Mouse (Mus musculus): Measurements from ENCODE around the gene Tcte2. TPM values are rescaled to one million over a fixed set of nuclear protein-coding genes. Genes with fewer than 3 reads are reported as not detected.
"Not testable (repeated sequence)": the region's sequence is repeated elsewhere in the genome, so short reads cannot be mapped to it uniquely, and the experiment has no call there.

Gene Tcte2
- polyA plus RNA-seq, 1 experiment from 2014 or later: 5.9 TPM

DNA sequence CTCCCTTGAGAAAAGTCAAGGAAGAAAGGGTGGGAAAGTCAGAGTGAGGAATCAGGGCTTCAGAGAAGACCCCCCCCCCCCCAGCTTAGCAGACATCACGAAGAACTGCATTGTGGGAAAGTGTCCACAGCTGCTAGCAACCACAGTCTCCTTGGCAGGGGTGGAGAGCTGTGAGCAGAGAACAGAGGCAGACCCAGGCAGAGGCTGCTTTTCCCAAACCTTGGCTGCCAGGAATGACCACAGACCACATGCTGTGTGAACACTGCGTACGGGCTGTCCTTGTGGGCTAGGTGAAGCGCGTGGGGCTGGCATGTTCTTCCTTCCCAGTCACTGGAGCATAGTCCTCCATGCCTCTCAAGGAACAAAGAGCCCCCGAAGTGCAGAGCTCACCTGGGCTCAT, 81.9 kb downstream of the Tcte2 start:
- no peak overlapping the region for H3K4me2 ChIP-seq (ENCODE audit: low read depth, low read length)
- H3K27ac ChIP-seq (ENCODE audit: low read length): no peak overlapping the region
- no peak overlapping the region for H3K9ac ChIP-seq (ENCODE audit: low read length)
- H3K27me3 ChIP-seq (ENCODE audit: control insufficient read depth, insufficient read depth, low read length): no peaks in the 10 kb centered on the region
- no peaks in the 10 kb centered on the region for H3K36me3 ChIP-seq (ENCODE audit: control insufficient read depth, insufficient read depth, low read length)
- 87% methylated on average over 6 of the region's 6 CpGs for WGBS
- no peak for ATAC-seq (ENCODE audit: insufficient read depth, low FRiP score)
- 0 out of 2 replicates have a peak, but pooled peaks cover 7% of the 10 kb centered on the region for H3K4me1 ChIP-seq (ENCODE audit: control insufficient read depth, insufficient read depth, low read length)
- H3K4me3 ChIP-seq (replicated peaks; ENCODE audit: low read length): no peak overlapping the region
- no peaks in the 10 kb centered on the region for H3K9me3 ChIP-seq (replicated peaks; ENCODE audit: control insufficient read depth, low read length)

GRCm38 (mm10) chr17:13677225-13678148, 84.1 kb downstream of the Tcte2 start:
- Histone ChIP-seq H3K9ac (ENCODE audit: low read length) (peak overlapping the region; percentile 52; the same call in 1 of the 2 replicates), H3K4me3 (replicated peaks; ENCODE audit: low read length) (no peak overlapping the region), H3K27ac (ENCODE audit: low read length) (no peak overlapping the region), H3K9me3 (replicated peaks; ENCODE audit: control insufficient read depth, low read length) (no peaks in the 10 kb centered on the region), H3K4me2 (ENCODE audit: low read depth, low read length) (no peak overlapping the region), H3K36me3 (ENCODE audit: control insufficient read depth, insufficient read depth, low read length) (no peaks in the 10 kb centered on the region), H3K4me1 (ENCODE audit: control insufficient read depth, insufficient read depth, low read length) (0 out of 2 replicates have a peak, but pooled peaks cover 3% of the 10 kb centered on the region), H3K27me3 (ENCODE audit: control insufficient read depth, insufficient read depth, low read length) (no peaks in the 10 kb centered on the region)
- 39% methylated on average over 9 of the region's 9 CpGs for WGBS
- no peak for ATAC-seq (ENCODE audit: insufficient read depth, low FRiP score)

- 89% methylated on average over 3 of the region's 3 CpGs for WGBS
- H3K27ac ChIP-seq (ENCODE audit: low read length); H3K9me3 ChIP-seq (replicated peaks; ENCODE audit: control insufficient read depth, low read length); H3K27me3 ChIP-seq (ENCODE audit: control insufficient read depth, insufficient read depth, low read length); H3K36me3 ChIP-seq (ENCODE audit: control insufficient read depth, insufficient read depth, low read length); H3K4me1 ChIP-seq (ENCODE audit: control insufficient read depth, insufficient read depth, low read length); H3K4me2 ChIP-seq (ENCODE audit: low read depth, low read length); H3K9ac ChIP-seq (ENCODE audit: low read length); H3K4me3 ChIP-seq (replicated peaks; ENCODE audit: low read length); ATAC-seq (ENCODE audit: insufficient read depth, low FRiP score): not testable (repeated sequence)
Measured at GRCm38 (mm10) chr17:13676099-13676498, 85.5 kb downstream of the Tcte2 start.

- Histone ChIP-seq H3K27ac (ENCODE audit: low read length) (no peak overlapping the region), H3K9ac (ENCODE audit: low read length) (no peak overlapping the region), H3K36me3 (ENCODE audit: control insufficient read depth, insufficient read depth, low read length) (no peaks in the 10 kb centered on the region), H3K9me3 (replicated peaks; ENCODE audit: control insufficient read depth, low read length) (no peaks in the 10 kb centered on the region), H3K4me2 (ENCODE audit: low read depth, low read length) (no peak overlapping the region), H3K4me3 (replicated peaks; ENCODE audit: low read length) (no peak overlapping the region), H3K4me1 (ENCODE audit: control insufficient read depth, insufficient read depth, low read length) (no peaks in the 10 kb centered on the region), H3K27me3 (ENCODE audit: control insufficient read depth, insufficient read depth, low read length) (no peaks in the 10 kb centered on the region)
- 63% methylated on average over 4 of the region's 4 CpGs for WGBS
- ATAC-seq (ENCODE audit: insufficient read depth, low FRiP score): no peak
Measured at GRCm38 (mm10) chr17:13675630-13676029, 86.0 kb downstream of the Tcte2 start.

DNA sequence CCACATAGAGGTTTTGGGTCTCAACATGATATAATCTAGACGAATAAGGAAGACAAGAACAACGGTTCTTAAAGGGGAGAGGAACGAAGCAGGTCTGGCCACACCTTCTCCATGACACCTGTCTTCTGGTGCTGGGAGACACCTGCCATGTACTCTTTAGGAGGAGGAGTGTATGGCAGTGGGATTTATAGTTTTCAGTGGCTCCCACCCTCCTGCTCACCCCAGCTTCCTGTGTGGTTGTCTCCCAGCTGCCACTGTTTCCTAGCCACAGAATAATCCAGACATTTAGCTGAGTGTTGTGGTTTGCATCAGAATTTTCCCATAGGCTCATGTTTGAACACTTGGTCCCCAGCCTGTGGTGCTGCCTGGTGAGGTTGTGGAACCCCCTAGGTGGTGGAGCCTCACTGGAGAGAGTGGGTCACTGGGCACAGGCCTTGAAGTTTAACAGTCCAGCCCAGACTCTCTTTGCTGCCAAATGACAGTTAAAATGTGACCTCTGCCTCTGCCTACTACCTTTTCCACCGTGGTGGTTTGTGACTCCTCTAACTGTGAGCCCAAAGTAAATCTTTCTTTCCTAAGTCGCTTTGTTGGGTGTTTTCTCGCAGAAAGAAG, 86.8 kb downstream of the Tcte2 start:
- Histone ChIP-seq H3K36me3 (ENCODE audit: control insufficient read depth, insufficient read depth, low read length) (no peaks in the 10 kb centered on the region), H3K9ac (ENCODE audit: low read length) (no peak overlapping the region), H3K4me3 (replicated peaks; ENCODE audit: low read length) (no peak overlapping the region), H3K27ac (ENCODE audit: low read length) (no peak overlapping the region), H3K9me3 (replicated peaks; ENCODE audit: control insufficient read depth, low read length) (no peaks in the 10 kb centered on the region), H3K27me3 (ENCODE audit: control insufficient read depth, insufficient read depth, low read length) (no peaks in the 10 kb centered on the region), H3K4me1 (ENCODE audit: control insufficient read depth, insufficient read depth, low read length) (0 out of 2 replicates have a peak, but pooled peaks cover 4% of the 10 kb centered on the region), H3K4me2 (ENCODE audit: low read depth, low read length) (no peak overlapping the region)
- no peak for ATAC-seq (ENCODE audit: insufficient read depth, low FRiP score)
- WGBS: 66% methylated on average over 6 of the region's 6 CpGs

DNA sequence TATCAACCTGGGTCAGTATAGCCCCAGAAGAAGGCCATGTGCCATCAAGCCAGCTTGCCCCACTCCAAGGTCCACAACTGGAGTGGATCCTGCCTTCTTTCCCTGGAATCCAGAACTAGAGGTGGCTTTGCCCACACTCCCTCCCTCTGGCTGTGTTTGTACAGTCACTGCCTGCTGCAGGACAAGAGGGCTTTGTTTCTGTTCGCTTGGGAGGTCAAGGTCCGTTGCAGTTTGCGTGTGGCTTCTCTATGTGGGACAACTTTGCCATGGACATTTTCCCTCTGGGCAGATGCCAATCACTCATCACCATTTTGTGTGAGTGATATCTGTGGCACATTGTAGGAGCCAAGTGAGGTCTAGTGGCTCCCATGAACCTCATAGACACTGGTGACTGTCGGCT, 89.9 kb downstream of the Tcte2 start:
- no peaks in the 10 kb centered on the region for H3K36me3 ChIP-seq (ENCODE audit: control insufficient read depth, insufficient read depth, low read length)
- H3K4me2 ChIP-seq (ENCODE audit: low read depth, low read length): no peak overlapping the region
- peak overlapping the region; percentile 73 for H3K27ac ChIP-seq (ENCODE audit: low read length)
- peaks cover 28% of the 10 kb centered on the region for H3K4me1 ChIP-seq (ENCODE audit: control insufficient read depth, insufficient read depth, low read length)
- 68% methylated on average over 4 of the region's 4 CpGs for WGBS
- H3K9ac ChIP-seq (ENCODE audit: low read length): no peak overlapping the region
- H3K9me3 ChIP-seq (replicated peaks; ENCODE audit: control insufficient read depth, low read length): no peaks in the 10 kb centered on the region
- H3K27me3 ChIP-seq (ENCODE audit: control insufficient read depth, insufficient read depth, low read length): no peaks in the 10 kb centered on the region
- peak; percentile 41; the same call in 1 of the 2 replicates for ATAC-seq (ENCODE audit: insufficient read depth, low FRiP score)
- H3K4me3 ChIP-seq (replicated peaks; ENCODE audit: low read length): no peak overlapping the region

GRCm38 (mm10) chr17:13670227-13670626, 91.4 kb downstream of the Tcte2 start:
- no peak overlapping the region for H3K9ac ChIP-seq (ENCODE audit: low read length)
- peak overlapping the region; percentile 70 for H3K27ac ChIP-seq (ENCODE audit: low read length)
- H3K9me3 ChIP-seq (replicated peaks; ENCODE audit: control insufficient read depth, low read length): no peaks in the 10 kb centered on the region
- no peaks in the 10 kb centered on the region for H3K27me3 ChIP-seq (ENCODE audit: control insufficient read depth, insufficient read depth, low read length)
- no peaks in the 10 kb centered on the region for H3K36me3 ChIP-seq (ENCODE audit: control insufficient read depth, insufficient read depth, low read length)
- H3K4me1 ChIP-seq (ENCODE audit: control insufficient read depth, insufficient read depth, low read length): peaks cover 28% of the 10 kb centered on the region
- no peak for ATAC-seq (ENCODE audit: insufficient read depth, low FRiP score)
- no peak overlapping the region for H3K4me3 ChIP-seq (replicated peaks; ENCODE audit: low read length)
- H3K4me2 ChIP-seq (ENCODE audit: low read depth, low read length): no peak overlapping the region

DNA sequence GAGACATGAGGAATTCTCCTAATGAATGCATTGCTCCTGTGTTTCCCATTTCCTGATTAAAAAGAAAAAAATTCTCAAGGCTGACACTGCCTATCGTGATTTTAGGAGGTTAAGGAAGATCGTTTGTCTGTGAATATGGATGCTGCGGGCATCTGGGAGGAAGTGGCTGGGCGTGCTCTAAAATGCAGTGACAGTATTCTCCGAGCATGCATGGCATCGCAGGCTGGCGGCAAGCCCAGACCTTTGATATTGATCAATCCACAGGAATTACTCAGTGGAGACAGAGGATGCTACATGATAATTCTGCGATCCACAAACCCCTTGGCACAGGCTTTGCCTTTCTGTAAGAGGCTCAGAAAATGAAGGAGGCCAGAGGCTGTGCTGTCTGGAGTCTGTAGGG, 92.4 kb downstream of the Tcte2 start:
- Histone ChIP-seq H3K36me3 (ENCODE audit: control insufficient read depth, insufficient read depth, low read length) (no peaks in the 10 kb centered on the region), H3K4me2 (ENCODE audit: low read depth, low read length) (no peak overlapping the region), H3K4me3 (replicated peaks; ENCODE audit: low read length) (no peak overlapping the region), H3K9me3 (replicated peaks; ENCODE audit: control insufficient read depth, low read length) (no peaks in the 10 kb centered on the region), H3K27ac (ENCODE audit: low read length) (peak overlapping the region; percentile 70), H3K9ac (ENCODE audit: low read length) (peak overlapping the region; percentile 47; the same call in 1 of the 2 replicates), H3K27me3 (ENCODE audit: control insufficient read depth, insufficient read depth, low read length) (no peaks in the 10 kb centered on the region), H3K4me1 (ENCODE audit: control insufficient read depth, insufficient read depth, low read length) (peaks cover 28% of the 10 kb centered on the region)
- ATAC-seq (ENCODE audit: insufficient read depth, low FRiP score): no peak
- WGBS: 35% methylated on average over 8 of the region's 8 CpGs

Data from stomach, embryonic 16.5 days (tissue).